Mouse (Mus musculus): ENCODE measurements around the gene Palm3.

DNA sequence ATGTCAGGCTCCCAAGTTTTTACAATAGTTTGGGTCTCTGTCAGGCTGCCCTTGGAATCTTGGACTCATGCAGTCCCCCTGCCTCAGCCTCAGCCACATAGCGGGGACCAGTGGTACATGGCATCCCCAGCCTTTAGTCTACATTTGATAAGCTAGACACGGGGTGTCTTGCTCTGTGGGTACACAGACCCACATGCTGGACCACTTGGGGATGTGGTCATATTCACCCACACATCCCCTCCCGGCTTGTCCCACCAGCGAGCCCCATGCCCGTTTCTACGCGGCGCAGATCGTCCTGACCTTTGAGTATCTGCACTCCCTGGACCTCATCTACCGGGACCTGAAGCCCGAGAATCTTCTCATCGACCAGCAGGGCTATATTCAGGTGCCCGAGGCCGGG lies 31.1 kb upstream of the Palm3 start:
- TF ChIP-seq CTCF (IDR thresholded peaks at IDR 0.05) (no peak), EP300 (IDR thresholded peaks at IDR 0.05) (no peak)

Data from lung, postnatal 0 days (tissue).